Mouse (Mus musculus): Measurements from ENCODE around the gene Lrig3. TPM values are rescaled to one million over a fixed set of nuclear protein-coding genes. Genes with fewer than 3 reads are reported as not detected.

Lrig3 gene
- 17.4 and 17.5 TPM in 2 replicates for polyA plus RNA-seq (2015; fragmentation: Nextera tagmentation; extraction: Ambion mirVana)

- peak within 1 kb of the TSS; percentile 94 for H3K27ac ChIP-seq (ENCODE audit: low read length)
- peak; percentile 83 for ATAC-seq (ENCODE audit: insufficient read depth, low FRiP score)
- peak within 1 kb of the TSS; percentile 63 for H3K4me2 ChIP-seq (ENCODE audit: low read depth, low read length)
- H3K4me1 ChIP-seq (ENCODE audit: control insufficient read depth, insufficient read depth, low read length): peaks cover 6% of the 10 kb centered on the region
- no peaks in the 10 kb centered on the region for H3K36me3 ChIP-seq (ENCODE audit: control insufficient read depth, insufficient read depth, low read length)
- no peaks in the 10 kb centered on the region for H3K27me3 ChIP-seq (ENCODE audit: control insufficient read depth, insufficient read depth, low read length)
- H3K4me3 ChIP-seq (replicated peaks; ENCODE audit: low read length): peak within 1 kb of the TSS; percentile 89
- peak within 1 kb of the TSS; percentile 97 for H3K9ac ChIP-seq (ENCODE audit: low read length)
- H3K9me3 ChIP-seq (replicated peaks; ENCODE audit: control insufficient read depth, low read length): no peaks in the 10 kb centered on the region
- WGBS: under 1% methylated on average over 62 of the region's 62 CpGs
Observed at GRCm38 (mm10) chr10:125965968-125966480, at the start of gene Lrig3. Lrig3 (plus strand) TSS chr10:125966168.

- no peak overlapping the region for H3K9ac ChIP-seq (ENCODE audit: low read length)
- 0 out of 2 replicates have a peak, but pooled peaks cover 8% of the 10 kb centered on the region for H3K4me1 ChIP-seq (ENCODE audit: control insufficient read depth, insufficient read depth, low read length)
- H3K4me2 ChIP-seq (ENCODE audit: low read depth, low read length): no peak overlapping the region
- H3K27me3 ChIP-seq (ENCODE audit: control insufficient read depth, insufficient read depth, low read length): no peaks in the 10 kb centered on the region
- H3K4me3 ChIP-seq (replicated peaks; ENCODE audit: low read length): no peak overlapping the region
- no peak overlapping the region for H3K27ac ChIP-seq (ENCODE audit: low read length)
- no peaks in the 10 kb centered on the region for H3K36me3 ChIP-seq (ENCODE audit: control insufficient read depth, insufficient read depth, low read length)
- H3K9me3 ChIP-seq (replicated peaks; ENCODE audit: control insufficient read depth, low read length): no peaks in the 10 kb centered on the region
- ATAC-seq (ENCODE audit: insufficient read depth, low FRiP score): no peak
- 39% methylated on average over 6 of the region's 6 CpGs for WGBS
Observed at GRCm38 (mm10) chr10:125916781-125917180, 49.2 kb upstream of the Lrig3 start.

GRCm38 (mm10) chr10:125917436-125917871, 48.5 kb upstream of the Lrig3 start:
- 11% methylated on average over 9 of the region's 9 CpGs for WGBS

GRCm38 (mm10) chr10:125918994-125919393, 47.0 kb upstream of the Lrig3 start:
- Histone ChIP-seq H3K4me1 (ENCODE audit: control insufficient read depth, insufficient read depth, low read length) (0 out of 2 replicates have a peak, but pooled peaks cover 4% of the 10 kb centered on the region), H3K27ac (ENCODE audit: low read length) (no peak overlapping the region), H3K4me3 (replicated peaks; ENCODE audit: low read length) (no peak overlapping the region), H3K9ac (ENCODE audit: low read length) (no peak overlapping the region), H3K9me3 (replicated peaks; ENCODE audit: control insufficient read depth, low read length) (0 out of 2 replicates have a peak, but pooled peaks cover under 1% of the 10 kb centered on the region), H3K27me3 (ENCODE audit: control insufficient read depth, insufficient read depth, low read length) (no peaks in the 10 kb centered on the region), H3K36me3 (ENCODE audit: control insufficient read depth, insufficient read depth, low read length) (no peaks in the 10 kb centered on the region), H3K4me2 (ENCODE audit: low read depth, low read length) (no peak overlapping the region)
- WGBS: 69% methylated on average over 1 of the region's 1 CpGs
- no peak for ATAC-seq (ENCODE audit: insufficient read depth, low FRiP score)

More at GRCm38 (mm10) chr10:125917436-125917871, 48.5 kb upstream of the Lrig3 start:
- no peak overlapping the region for H3K9ac ChIP-seq (ENCODE audit: low read length)
- 0 out of 2 replicates have a peak overlapping the region, but pooled peaks have one; percentile 13 for H3K4me3 ChIP-seq (replicated peaks; ENCODE audit: low read length)
- no peaks in the 10 kb centered on the region for H3K27me3 ChIP-seq (ENCODE audit: control insufficient read depth, insufficient read depth, low read length)
- no peak overlapping the region for H3K27ac ChIP-seq (ENCODE audit: low read length)
- H3K9me3 ChIP-seq (replicated peaks; ENCODE audit: control insufficient read depth, low read length): no peaks in the 10 kb centered on the region
- 0 out of 2 replicates have a peak, but pooled peaks cover 5% of the 10 kb centered on the region for H3K4me1 ChIP-seq (ENCODE audit: control insufficient read depth, insufficient read depth, low read length)
- ATAC-seq (ENCODE audit: insufficient read depth, low FRiP score): no peak
- peak overlapping the region; percentile 49 for H3K4me2 ChIP-seq (ENCODE audit: low read depth, low read length)
- H3K36me3 ChIP-seq (ENCODE audit: control insufficient read depth, insufficient read depth, low read length): no peaks in the 10 kb centered on the region

- Histone ChIP-seq H3K4me3 (replicated peaks; ENCODE audit: low read length) (no peak overlapping the region), H3K9me3 (replicated peaks; ENCODE audit: control insufficient read depth, low read length) (0 out of 2 replicates have a peak, but pooled peaks cover 7% of the 10 kb centered on the region), H3K27me3 (ENCODE audit: control insufficient read depth, insufficient read depth, low read length) (no peaks in the 10 kb centered on the region), H3K9ac (ENCODE audit: low read length) (no peak overlapping the region), H3K36me3 (ENCODE audit: control insufficient read depth, insufficient read depth, low read length) (no peaks in the 10 kb centered on the region), H3K4me2 (ENCODE audit: low read depth, low read length) (no peak overlapping the region), H3K27ac (ENCODE audit: low read length) (no peak overlapping the region), H3K4me1 (ENCODE audit: control insufficient read depth, insufficient read depth, low read length) (0 out of 2 replicates have a peak, but pooled peaks cover 4% of the 10 kb centered on the region)
- 33% methylated on average over 6 of the region's 6 CpGs for WGBS
- ATAC-seq (ENCODE audit: insufficient read depth, low FRiP score): no peak
Observed at GRCm38 (mm10) chr10:125921654-125922446, 44.1 kb upstream of the Lrig3 start.

GRCm38 (mm10) chr10:125929961-125930360, 36.0 kb upstream of the Lrig3 start:
- Histone ChIP-seq H3K4me3 (replicated peaks; ENCODE audit: low read length) (no peak overlapping the region), H3K27me3 (ENCODE audit: control insufficient read depth, insufficient read depth, low read length) (no peaks in the 10 kb centered on the region), H3K9me3 (replicated peaks; ENCODE audit: control insufficient read depth, low read length) (no peaks in the 10 kb centered on the region), H3K27ac (ENCODE audit: low read length) (no peak overlapping the region), H3K4me1 (ENCODE audit: control insufficient read depth, insufficient read depth, low read length) (no peaks in the 10 kb centered on the region), H3K4me2 (ENCODE audit: low read depth, low read length) (no peak overlapping the region), H3K9ac (ENCODE audit: low read length) (no peak overlapping the region), H3K36me3 (ENCODE audit: control insufficient read depth, insufficient read depth, low read length) (no peaks in the 10 kb centered on the region)
- ATAC-seq (ENCODE audit: insufficient read depth, low FRiP score): no peak
- WGBS: 82% methylated on average over 3 of the region's 3 CpGs

- H3K27me3 ChIP-seq (ENCODE audit: control insufficient read depth, insufficient read depth, low read length): no peaks in the 10 kb centered on the region
- no peaks in the 10 kb centered on the region for H3K36me3 ChIP-seq (ENCODE audit: control insufficient read depth, insufficient read depth, low read length)
- no peak overlapping the region for H3K4me2 ChIP-seq (ENCODE audit: low read depth, low read length)
- peaks cover 4% of the 10 kb centered on the region for H3K4me1 ChIP-seq (ENCODE audit: control insufficient read depth, insufficient read depth, low read length)
- H3K9ac ChIP-seq (ENCODE audit: low read length): no peak overlapping the region
- H3K27ac ChIP-seq (ENCODE audit: low read length): no peak overlapping the region
- H3K4me3 ChIP-seq (replicated peaks; ENCODE audit: low read length): no peak overlapping the region
- WGBS: 73% methylated on average over 6 of the region's 6 CpGs
- no peak for ATAC-seq (ENCODE audit: insufficient read depth, low FRiP score)
- no peaks in the 10 kb centered on the region for H3K9me3 ChIP-seq (replicated peaks; ENCODE audit: control insufficient read depth, low read length)
Observed at GRCm38 (mm10) chr10:125933388-125933787, 32.6 kb upstream of the Lrig3 start.

GRCm38 (mm10) chr10:125934095-125934494, 31.9 kb upstream of the Lrig3 start:
- Histone ChIP-seq H3K9me3 (replicated peaks; ENCODE audit: control insufficient read depth, low read length) (no peaks in the 10 kb centered on the region), H3K4me3 (replicated peaks; ENCODE audit: low read length) (no peak overlapping the region), H3K27me3 (ENCODE audit: control insufficient read depth, insufficient read depth, low read length) (no peaks in the 10 kb centered on the region), H3K4me1 (ENCODE audit: control insufficient read depth, insufficient read depth, low read length) (peaks cover 10% of the 10 kb centered on the region), H3K9ac (ENCODE audit: low read length) (no peak overlapping the region), H3K27ac (ENCODE audit: low read length) (no peak overlapping the region), H3K36me3 (ENCODE audit: control insufficient read depth, insufficient read depth, low read length) (no peaks in the 10 kb centered on the region), H3K4me2 (ENCODE audit: low read depth, low read length) (no peak overlapping the region)
- 73% methylated on average over 3 of the region's 3 CpGs for WGBS
- no peak for ATAC-seq (ENCODE audit: insufficient read depth, low FRiP score)
